Mouse (Mus musculus) midbrain, embryonic 10.5 days (tissue): ENCODE results near the gene Aar2. TPM values are rescaled to one million over a fixed set of nuclear protein-coding genes. Genes with fewer than 3 reads are reported as not detected.
"Not testable (repeated sequence)": the region's sequence is repeated elsewhere in the genome, so short reads cannot be mapped to it uniquely, and the experiment has no call there.

Source experiments
- DNase-seq: peaks from one replicate; pipeline ENCODE4 v3.0.0-alpha.2; 2017; ENCODE audit warnings: low spot score
- H3K27ac ChIP-seq: fragments of 300-500 bp; sonication (generic); replicated peaks from 2 replicates; pipeline ENCODE4 v1.5.1; 2016; ENCODE audit warnings: mild to moderate bottlenecking
- H3K27me3 ChIP-seq: fragments of 300-500 bp; sonication (generic); 2 replicates; pipeline ENCODE4 v1.6.1; 2016; ENCODE audit warnings: low read depth, mild to moderate bottlenecking; ENCODE audit not compliant: poor library complexity, severe bottlenecking
- H3K36me3 ChIP-seq: fragments of 300-500 bp; sonication (generic); 2 replicates; pipeline ENCODE4 v1.6.1; 2016; ENCODE audit warnings: mild to moderate bottlenecking, moderate library complexity
- H3K4me1 ChIP-seq: fragments of 300-500 bp; sonication (generic); 2 replicates; pipeline ENCODE4 v1.6.1; 2016
- H3K4me3 ChIP-seq: fragments of 300-500 bp; sonication (generic); 2 replicates; pipeline ENCODE4 v1.5.1; 2016; ENCODE audit warnings: mild to moderate bottlenecking, moderate library complexity
- H3K9me3 ChIP-seq: fragments of 300-500 bp; sonication (generic); replicated peaks from 2 replicates; pipeline ENCODE4 v1.6.1; 2016; ENCODE audit warnings: mild to moderate bottlenecking
- WGBS: fragments of 180-500 bp; shearing (Covaris S2); methylation state at CpG from one replicate; pipeline ENCODE4 v1.1.7; 2016; 5-methylcytosine and 5-hydroxymethylcytosine counted together
- polyA plus RNA-seq: library from polyadenylated mRNA; unstranded; fragments of >200 nt; fragmentation: Nextera tagmentation; extraction: Ambion mirVana; gene quantifications from 2 replicates; pipeline ENCODE4 v1.2.1, GENCODE M21; 2016

The Aar2 gene
- 46.4 and 48.8 TPM in 2 replicates for polyA plus RNA-seq

- Histone ChIP-seq H3K27ac (peak within 1 kb of the TSS; percentile 90), H3K27me3 (no peaks in the 10 kb centered on the region), H3K36me3 (peaks cover 23% of the 10 kb centered on the region), H3K9me3 (no peaks in the 10 kb centered on the region), H3K4me3 (peak within 1 kb of the TSS; percentile 86), H3K4me1 (peaks cover 18% of the 10 kb centered on the region)
- WGBS, result 7% methylated on average over 39 of the region's 39 CpGs
- peak; percentile 77 for DNase-seq
Measured at GRCm38 (mm10) chr2:156547123-156547891, at the start of gene Aar2. Gene Aar2, plus strand, starts transcription at chr2:156547584.

GRCm38 (mm10) chr2:156497915-156498314, 49.5 kb upstream of the Aar2 start:
- 52% methylated on average over 5 of the region's 5 CpGs for WGBS
- peak; percentile 70 for DNase-seq

GRCm38 (mm10) chr2:156501025-156501424, 46.4 kb upstream of the Aar2 start:
- 0 out of 2 replicates have a peak, but pooled peaks cover under 1% of the 10 kb centered on the region for H3K27me3 ChIP-seq
- 93% methylated on average over 1 of the region's 1 CpGs for WGBS
- H3K4me1 ChIP-seq, result peaks cover 19% of the 10 kb centered on the region
- H3K4me3 ChIP-seq, result no peak overlapping the region
- H3K36me3 ChIP-seq, result peaks cover 23% of the 10 kb centered on the region; the same call in 1 of the 2 replicates
- H3K27ac ChIP-seq, result no peak overlapping the region
- no peaks in the 10 kb centered on the region for H3K9me3 ChIP-seq
- no peak for DNase-seq

More at GRCm38 (mm10) chr2:156497915-156498314, 49.5 kb upstream of the Aar2 start:
- peaks cover 23% of the 10 kb centered on the region for H3K36me3 ChIP-seq
- peaks cover 38% of the 10 kb centered on the region for H3K4me1 ChIP-seq
- H3K27ac ChIP-seq, result 0 out of 2 replicates have a peak overlapping the region, but pooled peaks have one; percentile 61
- peaks cover 9% of the 10 kb centered on the region; the same call in 1 of the 2 replicates for H3K27me3 ChIP-seq
- H3K4me3 ChIP-seq, result no peak overlapping the region
- no peaks in the 10 kb centered on the region for H3K9me3 ChIP-seq

- H3K27ac ChIP-seq, result no peak overlapping the region
- no peaks in the 10 kb centered on the region for H3K4me1 ChIP-seq
- H3K27me3 ChIP-seq, result no peaks in the 10 kb centered on the region
- DNase-seq, result no peak
- H3K9me3 ChIP-seq, result no peaks in the 10 kb centered on the region
- H3K36me3 ChIP-seq, result peaks cover 42% of the 10 kb centered on the region
- H3K4me3 ChIP-seq, result no peak overlapping the region
- 90% methylated on average over 13 of the region's 13 CpGs for WGBS
Measured at GRCm38 (mm10) chr2:156505533-156505932, 41.9 kb upstream of the Aar2 start.

GRCm38 (mm10) chr2:156512028-156512427, 35.4 kb upstream of the Aar2 start:
- DNase-seq, result no peak
- Histone ChIP-seq H3K27me3 (no peaks in the 10 kb centered on the region), H3K4me1 (peaks cover 8% of the 10 kb centered on the region), H3K36me3 (peaks cover 27% of the 10 kb centered on the region), H3K9me3 (no peaks in the 10 kb centered on the region), H3K27ac (no peak overlapping the region), H3K4me3 (no peak overlapping the region)
- WGBS, result 81% methylated on average over 7 of the region's 7 CpGs

DNA sequence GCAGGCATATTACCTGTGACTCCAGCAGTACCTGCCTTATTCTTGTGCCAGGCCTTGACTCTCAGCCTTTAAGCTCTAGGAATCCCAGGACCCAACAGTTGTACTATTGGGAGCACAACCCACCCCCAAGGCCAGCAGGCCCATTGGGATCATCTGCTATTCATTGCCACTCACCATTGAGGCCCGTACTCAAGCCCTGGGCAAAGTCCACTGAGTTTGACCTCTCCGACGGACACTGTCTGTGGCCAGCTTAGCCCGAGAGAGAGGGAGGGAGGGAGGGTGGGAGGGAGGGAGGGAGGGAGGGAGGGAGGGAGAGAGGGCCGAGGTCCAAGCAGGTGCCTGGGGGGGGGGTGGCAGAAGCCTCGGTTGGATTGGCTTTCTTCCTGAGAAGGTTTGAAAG, 34.8 kb upstream of the Aar2 start:
- 74% methylated on average over 6 of the region's 6 CpGs for WGBS
- Histone ChIP-seq H3K27me3 (no peaks in the 10 kb centered on the region), H3K4me1 (peaks cover 8% of the 10 kb centered on the region), H3K9me3 (no peaks in the 10 kb centered on the region), H3K36me3 (peaks cover 22% of the 10 kb centered on the region), H3K27ac (no peak overlapping the region), H3K4me3 (no peak overlapping the region)
- DNase-seq, result no peak

- WGBS, result 91% methylated on average over 9 of the region's 9 CpGs
- peaks cover 8% of the 10 kb centered on the region for H3K4me1 ChIP-seq
- no peak overlapping the region for H3K27ac ChIP-seq
- H3K9me3 ChIP-seq, result no peaks in the 10 kb centered on the region
- H3K36me3 ChIP-seq, result 0 out of 2 replicates have a peak, but pooled peaks cover 9% of the 10 kb centered on the region
- H3K4me3 ChIP-seq, result no peak overlapping the region
- H3K27me3 ChIP-seq, result no peaks in the 10 kb centered on the region
- DNase-seq, result no peak
Measured at GRCm38 (mm10) chr2:156515102-156515501, 32.3 kb upstream of the Aar2 start.

GRCm38 (mm10) chr2:156515565-156516185, 31.7 kb upstream of the Aar2 start:
- 29% methylated on average over 7 of the region's 7 CpGs for WGBS

DNA sequence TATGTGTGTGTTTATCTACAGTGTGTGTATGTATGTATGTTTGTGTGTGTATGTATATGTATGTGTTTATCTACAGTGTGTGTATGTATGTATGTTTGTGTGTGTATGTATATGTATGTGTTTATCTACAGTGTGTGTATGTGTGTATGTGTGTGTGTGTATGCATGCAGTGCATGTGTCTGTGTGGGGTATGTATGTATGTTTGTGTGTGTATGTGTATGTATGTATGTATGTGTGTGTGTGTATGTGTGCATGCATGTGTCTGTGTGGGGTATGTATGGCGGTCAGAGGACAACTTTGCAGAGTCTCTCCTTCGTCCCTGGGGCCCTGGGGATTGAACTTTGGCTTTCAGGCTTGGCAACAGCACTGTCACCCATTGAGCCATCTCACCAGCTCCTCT, 30.7 kb upstream of the Aar2 start:
- H3K4me3 ChIP-seq, H3K36me3 ChIP-seq, H3K4me1 ChIP-seq, DNase-seq, H3K27ac ChIP-seq, H3K27me3 ChIP-seq, H3K9me3 ChIP-seq: not testable (repeated sequence)
- 81% methylated on average over 2 of the region's 2 CpGs for WGBS

More at GRCm38 (mm10) chr2:156515565-156516185, 31.7 kb upstream of the Aar2 start:
- 0 out of 2 replicates have a peak, but pooled peaks cover 5% of the 10 kb centered on the region for H3K36me3 ChIP-seq
- no peaks in the 10 kb centered on the region for H3K27me3 ChIP-seq
- DNase-seq, result peak; percentile 71
- H3K4me3 ChIP-seq, result no peak overlapping the region
- H3K9me3 ChIP-seq, result no peaks in the 10 kb centered on the region
- H3K27ac ChIP-seq, result no peak overlapping the region
- peaks cover 8% of the 10 kb centered on the region for H3K4me1 ChIP-seq

DNA sequence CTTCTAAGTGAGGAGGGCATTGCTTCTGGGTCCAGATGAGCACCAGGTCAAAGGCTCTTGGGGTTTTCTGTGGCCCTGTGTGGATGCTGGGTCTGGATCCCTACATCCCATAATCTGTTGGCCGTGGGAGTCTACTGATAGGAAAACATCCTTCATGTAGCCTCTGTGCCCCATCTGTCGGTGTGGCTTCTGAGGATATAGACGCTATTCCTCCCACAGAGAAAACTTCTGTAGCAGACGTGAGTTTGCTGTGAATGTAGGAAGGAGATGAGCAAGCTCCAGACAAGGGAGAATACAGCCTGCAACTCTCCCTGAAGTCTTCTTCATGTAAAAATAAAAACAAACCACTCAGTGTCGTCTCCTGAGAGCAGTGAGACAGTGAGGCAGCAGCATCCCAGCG, 29.1 kb upstream of the Aar2 start:
- Histone ChIP-seq H3K36me3 (peaks cover 21% of the 10 kb centered on the region; the same call in 1 of the 2 replicates), H3K4me3 (no peak overlapping the region)
- WGBS, result 84% methylated on average over 6 of the region's 6 CpGs

GRCm38 (mm10) chr2:156519584-156519983, 27.8 kb upstream of the Aar2 start:
- whole genome bisulfite sequencing, result 90% methylated on average over 5 of the region's 5 CpGs
- DNase-seq, result no peak
- Histone ChIP-seq H3K27me3 (no peaks in the 10 kb centered on the region), H3K4me1 (peaks cover 18% of the 10 kb centered on the region), H3K36me3 (peaks cover 21% of the 10 kb centered on the region; the same call in 1 of the 2 replicates), H3K27ac (no peak overlapping the region), H3K9me3 (no peaks in the 10 kb centered on the region), H3K4me3 (no peak overlapping the region)

More for the DNA sequence above, 29.1 kb upstream of the Aar2 start:
- Histone ChIP-seq H3K27me3 (no peaks in the 10 kb centered on the region), H3K27ac (no peak overlapping the region), H3K9me3 (no peaks in the 10 kb centered on the region), H3K4me1 (peaks cover 9% of the 10 kb centered on the region; the same call in 1 of the 2 replicates)
- DNase-seq, result no peak

- Histone ChIP-seq H3K36me3 (peaks cover 18% of the 10 kb centered on the region; the same call in 1 of the 2 replicates), H3K27ac (no peak overlapping the region), H3K9me3 (no peaks in the 10 kb centered on the region), H3K4me1 (peaks cover 18% of the 10 kb centered on the region), H3K4me3 (no peak overlapping the region), H3K27me3 (no peaks in the 10 kb centered on the region)
- 84% methylated on average over 11 of the region's 11 CpGs for WGBS
- no peak for DNase-seq
Measured at GRCm38 (mm10) chr2:156522994-156523393, 24.4 kb upstream of the Aar2 start.

- H3K4me3 ChIP-seq, result no peak overlapping the region
- H3K4me1 ChIP-seq, result peaks cover 18% of the 10 kb centered on the region
- WGBS, result 36% methylated on average over 3 of the region's 3 CpGs
- DNase-seq, result no peak
- peaks cover 18% of the 10 kb centered on the region; the same call in 1 of the 2 replicates for H3K36me3 ChIP-seq
- H3K9me3 ChIP-seq, result no peaks in the 10 kb centered on the region
- H3K27me3 ChIP-seq, result no peaks in the 10 kb centered on the region
- peak overlapping the region; percentile 19 for H3K27ac ChIP-seq
Measured at GRCm38 (mm10) chr2:156524078-156524477, 23.3 kb upstream of the Aar2 start.
